Mouse (Mus musculus): ENCODE data around the gene Ssu72. TPM values are rescaled to one million over a fixed set of nuclear protein-coding genes. Genes with fewer than 3 reads are reported as not detected.
"Not testable (repeated sequence)": the region's sequence is repeated elsewhere in the genome, so short reads cannot be mapped to it uniquely, and the experiment has no call there.

Ssu72 gene
- polyA plus RNA-seq, 1 experiment, result 92.4 TPM

DNA sequence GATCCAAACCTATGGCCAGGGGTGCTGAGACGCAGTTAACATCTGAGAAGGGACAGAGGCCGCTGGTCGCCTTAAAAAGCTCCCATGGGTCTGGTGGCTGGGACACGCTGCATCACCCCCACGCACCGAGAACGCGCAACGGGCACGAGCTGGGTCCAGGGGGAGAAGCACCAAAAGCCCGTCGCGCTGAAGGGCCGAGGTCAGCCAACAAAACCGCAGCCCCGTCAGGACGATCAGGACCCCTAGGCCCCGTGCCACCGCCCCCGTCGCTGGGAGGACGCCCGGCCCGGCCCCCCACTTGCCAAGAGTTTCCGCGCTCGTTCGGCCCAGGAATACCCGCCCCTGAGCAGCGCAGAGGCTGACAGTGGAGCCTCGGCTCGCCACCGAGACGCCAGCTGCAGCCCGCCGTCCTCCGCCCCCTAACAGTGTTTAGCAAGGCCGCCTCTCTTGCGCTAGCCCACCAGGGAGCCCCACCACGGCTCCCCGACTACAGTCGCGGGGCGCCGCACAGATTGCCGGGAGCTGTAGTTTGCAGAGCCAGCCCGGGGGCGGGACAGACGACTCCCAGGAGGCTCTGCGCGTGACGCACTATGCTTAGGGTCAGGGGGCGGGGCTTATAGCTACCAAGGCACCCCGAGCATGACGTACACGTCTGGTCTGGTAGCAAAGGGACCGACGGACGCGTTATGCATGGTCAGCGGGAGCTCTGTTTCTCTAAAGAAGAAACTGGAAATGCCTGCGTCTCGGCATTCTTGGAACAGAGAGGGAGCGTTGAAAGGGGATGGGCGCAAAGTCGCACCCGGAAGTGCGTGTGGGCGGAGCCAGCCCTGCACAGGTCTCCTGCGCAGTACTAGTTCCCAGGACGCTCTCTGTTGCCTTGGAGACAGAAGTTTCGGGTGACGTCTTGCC lies 35.7 kb upstream of the Ssu72 start, which contains the start of gene Mib2:
Mib2 (minus strand) TSS at position 510 of the 909 bp plus-strand sequence.
- Histone ChIP-seq H3K4me3 (ENCODE audit: insufficient read depth, poor library complexity, severe bottlenecking) (peak within 1 kb of the TSS; percentile 79), H3K36me3 (ENCODE audit: control insufficient read depth, insufficient read depth) (no peaks in the 10 kb centered on the region), H3K27me3 (ENCODE audit: control insufficient read depth, insufficient read depth, insufficient read length) (no peaks in the 10 kb centered on the region), H3K79me2 (ENCODE audit: control insufficient read depth, insufficient read depth) (no peaks in the 10 kb centered on the region), H3ac (ENCODE audit: control insufficient read depth, insufficient read length, low read depth) (peak within 1 kb of the TSS; percentile 87), H3K79me3 (ENCODE audit: low read depth) (no peaks in the 10 kb centered on the region)
- TF ChIP-seq CEBPB (IDR thresholded peaks at IDR 0.05; ENCODE audit: low read depth) (no peak), USF1 (IDR thresholded peaks at IDR 0.05; ENCODE audit: low read depth) (no peak), MYOG (IDR thresholded peaks at IDR 0.05; ENCODE audit: control insufficient read depth, extremely low read depth, insufficient read length) (no peak), MYOD1 (IDR thresholded peaks at IDR 0.05; ENCODE audit: control insufficient read depth, insufficient read length, low read depth) (no peak), CTCF (IDR thresholded peaks at IDR 0.05; ENCODE audit: control insufficient read depth, insufficient read depth, insufficient read length) (no peak), MAX (IDR thresholded peaks at IDR 0.05) (no peak), FOSL1 (IDR thresholded peaks at IDR 0.05; ENCODE audit: insufficient read depth, low read length, poor library complexity, severe bottlenecking) (no peak)

DNA sequence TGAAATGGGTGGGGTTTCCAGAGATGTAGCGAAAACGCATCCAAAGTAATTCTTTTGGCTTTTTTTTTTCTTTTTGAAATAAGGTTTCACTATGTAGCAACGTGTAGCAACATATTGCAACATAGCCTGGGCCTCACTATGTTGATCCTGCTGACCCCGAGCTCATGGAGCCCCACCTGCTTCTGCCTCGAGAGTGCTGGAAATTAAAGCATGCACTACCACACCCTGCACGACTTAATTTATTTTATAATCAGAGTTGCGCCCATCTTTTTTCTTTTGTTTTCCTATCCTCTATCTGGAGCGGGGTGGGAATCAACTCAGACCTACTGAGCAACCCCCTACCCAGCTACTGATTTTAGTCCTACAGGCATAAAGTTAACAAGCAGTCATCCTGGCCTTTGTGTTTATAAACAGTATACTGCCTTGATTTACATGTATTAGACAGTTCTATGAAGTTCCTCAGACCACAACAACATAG lies 35.0 kb upstream of the Ssu72 start:
- Histone ChIP-seq H3K4me3 (ENCODE audit: insufficient read depth, poor library complexity, severe bottlenecking) (peak overlapping the region; percentile 79), H3K79me3 (ENCODE audit: low read depth) (no peaks in the 10 kb centered on the region), H3K79me2 (ENCODE audit: control insufficient read depth, insufficient read depth) (no peaks in the 10 kb centered on the region), H3ac (ENCODE audit: control insufficient read depth, insufficient read length, low read depth) (no peak overlapping the region), H3K36me3 (ENCODE audit: control insufficient read depth, insufficient read depth) (no peaks in the 10 kb centered on the region), H3K27me3 (ENCODE audit: control insufficient read depth, insufficient read depth, insufficient read length) (no peaks in the 10 kb centered on the region)
- TF ChIP-seq CEBPB (IDR thresholded peaks at IDR 0.05; ENCODE audit: low read depth), result no peak
- no peak for TF ChIP-seq MYOG (IDR thresholded peaks at IDR 0.05; ENCODE audit: control insufficient read depth, extremely low read depth, insufficient read length)
- no peak for TF ChIP-seq CTCF (IDR thresholded peaks at IDR 0.05; ENCODE audit: control insufficient read depth, insufficient read depth, insufficient read length)
- TF ChIP-seq MAX (IDR thresholded peaks at IDR 0.05), result no peak
- TF ChIP-seq FOSL1 (IDR thresholded peaks at IDR 0.05; ENCODE audit: insufficient read depth, low read length, poor library complexity, severe bottlenecking), result no peak
- TF ChIP-seq USF1 (IDR thresholded peaks at IDR 0.05; ENCODE audit: low read depth), result no peak
- no peak for TF ChIP-seq MYOD1 (IDR thresholded peaks at IDR 0.05; ENCODE audit: control insufficient read depth, insufficient read length, low read depth)

DNA sequence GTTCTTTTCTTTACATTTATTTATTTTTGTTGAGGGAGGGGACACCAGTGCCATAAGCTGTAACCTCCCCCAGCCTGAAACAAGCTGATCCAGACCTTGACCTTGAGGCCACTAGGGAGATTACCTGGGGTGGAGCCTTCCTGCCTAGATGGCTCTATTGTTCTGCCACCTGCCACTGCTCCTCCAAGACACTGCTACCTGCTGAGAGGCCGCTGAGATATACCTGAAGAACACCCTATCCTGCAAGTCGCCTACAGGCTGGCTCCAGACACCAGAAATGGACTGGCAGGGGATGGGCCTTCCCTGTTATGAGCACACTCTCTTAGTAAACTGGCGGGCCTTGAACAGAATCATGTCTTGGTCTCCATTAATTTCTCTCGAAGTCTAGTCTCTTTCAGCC lies 34.4 kb upstream of the Ssu72 start:
- not testable (repeated sequence) for H3K4me3 ChIP-seq (ENCODE audit: insufficient read depth, poor library complexity, severe bottlenecking); H3K36me3 ChIP-seq (ENCODE audit: control insufficient read depth, insufficient read depth); H3K79me2 ChIP-seq (ENCODE audit: control insufficient read depth, insufficient read depth); H3K79me3 ChIP-seq (ENCODE audit: low read depth); H3K27me3 ChIP-seq (ENCODE audit: control insufficient read depth, insufficient read depth, insufficient read length); H3ac ChIP-seq (ENCODE audit: control insufficient read depth, insufficient read length, low read depth)

DNA sequence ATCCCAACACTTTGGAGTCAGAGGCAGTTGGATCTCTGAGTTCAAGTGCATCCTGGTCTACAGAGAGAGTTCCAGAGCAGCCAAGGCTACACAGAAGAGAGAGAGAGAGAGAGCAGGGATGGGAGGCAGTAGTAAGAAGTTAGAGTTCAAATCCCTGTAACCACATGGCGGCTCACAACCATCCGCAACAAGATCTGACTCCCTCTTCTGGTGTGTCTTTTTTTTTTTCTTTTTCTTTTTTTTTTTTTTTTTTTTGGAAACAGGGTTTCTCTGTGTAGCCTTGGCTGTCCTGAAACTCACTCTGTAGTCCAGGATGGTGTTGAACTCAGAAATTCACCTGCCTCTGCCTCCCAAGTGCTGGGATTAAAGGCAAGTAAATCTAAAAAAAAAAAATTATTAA lies 32.5 kb upstream of the Ssu72 start:
- Histone ChIP-seq H3ac (ENCODE audit: control insufficient read depth, insufficient read length, low read depth) (no peak overlapping the region), H3K36me3 (ENCODE audit: control insufficient read depth, insufficient read depth) (no peaks in the 10 kb centered on the region), H3K4me3 (ENCODE audit: insufficient read depth, poor library complexity, severe bottlenecking) (no peak overlapping the region), H3K79me2 (ENCODE audit: control insufficient read depth, insufficient read depth) (no peaks in the 10 kb centered on the region), H3K27me3 (ENCODE audit: control insufficient read depth, insufficient read depth, insufficient read length) (no peaks in the 10 kb centered on the region), H3K79me3 (ENCODE audit: low read depth) (no peaks in the 10 kb centered on the region)
- no peak for TF ChIP-seq MAX (IDR thresholded peaks at IDR 0.05)
- no peak for TF ChIP-seq CTCF (IDR thresholded peaks at IDR 0.05; ENCODE audit: control insufficient read depth, insufficient read depth, insufficient read length)
- TF ChIP-seq MYOG (IDR thresholded peaks at IDR 0.05; ENCODE audit: control insufficient read depth, extremely low read depth, insufficient read length), result no peak
- no peak for TF ChIP-seq CEBPB (IDR thresholded peaks at IDR 0.05; ENCODE audit: low read depth)
- no peak for TF ChIP-seq MYOD1 (IDR thresholded peaks at IDR 0.05; ENCODE audit: control insufficient read depth, insufficient read length, low read depth)
- no peak for TF ChIP-seq FOSL1 (IDR thresholded peaks at IDR 0.05; ENCODE audit: insufficient read depth, low read length, poor library complexity, severe bottlenecking)
- no peak for TF ChIP-seq USF1 (IDR thresholded peaks at IDR 0.05; ENCODE audit: low read depth)

DNA sequence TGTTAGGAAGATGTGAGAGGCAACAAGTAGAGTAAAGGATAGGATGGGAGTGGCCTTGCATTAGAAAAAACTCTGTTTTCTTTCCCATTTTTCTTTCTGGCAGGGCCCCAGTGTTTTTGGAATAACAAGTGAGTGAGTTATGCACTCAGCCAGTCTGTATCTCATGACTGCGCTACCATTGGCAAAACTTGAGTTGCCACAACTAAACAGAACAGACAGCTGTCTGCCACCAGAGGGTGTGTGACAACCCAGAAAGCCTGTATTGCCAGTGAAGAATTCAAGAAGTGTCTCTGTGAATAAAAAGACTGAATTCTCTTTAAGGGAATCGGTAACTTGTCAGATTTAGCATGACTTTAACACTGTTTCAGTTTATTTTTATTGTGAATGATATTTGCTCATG lies 28.6 kb upstream of the Ssu72 start:
- Histone ChIP-seq H3K27me3 (ENCODE audit: control insufficient read depth, insufficient read depth, insufficient read length) (no peaks in the 10 kb centered on the region), H3K36me3 (ENCODE audit: control insufficient read depth, insufficient read depth) (no peaks in the 10 kb centered on the region), H3K79me3 (ENCODE audit: low read depth) (no peaks in the 10 kb centered on the region), H3K79me2 (ENCODE audit: control insufficient read depth, insufficient read depth) (no peaks in the 10 kb centered on the region), H3ac (ENCODE audit: control insufficient read depth, insufficient read length, low read depth) (no peak overlapping the region), H3K4me3 (ENCODE audit: insufficient read depth, poor library complexity, severe bottlenecking) (no peak overlapping the region)
- TF ChIP-seq MAX (IDR thresholded peaks at IDR 0.05) (no peak), MYOD1 (IDR thresholded peaks at IDR 0.05; ENCODE audit: control insufficient read depth, insufficient read length, low read depth) (no peak), USF1 (IDR thresholded peaks at IDR 0.05; ENCODE audit: low read depth) (no peak), CTCF (IDR thresholded peaks at IDR 0.05; ENCODE audit: control insufficient read depth, insufficient read depth, insufficient read length) (peak; percentile 26), MYOG (IDR thresholded peaks at IDR 0.05; ENCODE audit: control insufficient read depth, extremely low read depth, insufficient read length) (no peak)

DNA sequence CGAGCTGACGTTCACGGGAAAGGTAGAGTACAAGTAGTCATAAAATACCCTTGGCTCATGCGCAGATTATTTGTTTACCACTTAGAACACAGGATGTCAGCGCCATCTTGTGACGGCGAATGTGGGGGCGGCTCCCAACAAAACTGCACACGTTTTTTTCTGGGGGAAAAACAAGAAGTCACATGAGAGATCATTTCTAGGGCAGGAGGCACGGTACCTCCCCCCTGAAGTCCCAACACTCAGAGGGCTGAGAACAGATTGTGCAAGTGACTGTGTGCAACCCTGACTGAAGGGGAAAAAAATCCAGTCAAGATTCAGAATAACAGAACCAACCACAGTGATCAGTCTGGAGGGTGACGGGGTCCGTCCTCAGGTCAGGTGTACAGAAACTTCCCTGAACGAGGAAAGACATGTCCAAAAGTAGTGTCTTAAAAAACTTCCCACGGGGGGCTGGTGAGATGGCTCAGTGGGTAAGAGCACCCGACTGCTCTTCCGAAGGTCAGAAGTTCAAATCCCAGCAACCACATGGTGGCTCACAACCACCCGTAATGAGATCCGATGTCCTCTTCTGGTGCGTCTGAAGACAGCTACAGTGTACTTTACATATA lies 20.8 kb upstream of the Ssu72 start:
- H3K79me3 ChIP-seq (ENCODE audit: low read depth); H3K36me3 ChIP-seq (ENCODE audit: control insufficient read depth, insufficient read depth); H3K4me3 ChIP-seq (ENCODE audit: insufficient read depth, poor library complexity, severe bottlenecking); H3K27me3 ChIP-seq (ENCODE audit: control insufficient read depth, insufficient read depth, insufficient read length); H3ac ChIP-seq (ENCODE audit: control insufficient read depth, insufficient read length, low read depth); H3K79me2 ChIP-seq (ENCODE audit: control insufficient read depth, insufficient read depth): not testable (repeated sequence)

GRCm38 (mm10) chr4:155687764-155688163 lies 16.8 kb upstream of the Ssu72 start:
- H3K36me3 ChIP-seq (ENCODE audit: control insufficient read depth, insufficient read depth); H3K79me2 ChIP-seq (ENCODE audit: control insufficient read depth, insufficient read depth); H3ac ChIP-seq (ENCODE audit: control insufficient read depth, insufficient read length, low read depth); H3K4me3 ChIP-seq (ENCODE audit: insufficient read depth, poor library complexity, severe bottlenecking); H3K27me3 ChIP-seq (ENCODE audit: control insufficient read depth, insufficient read depth, insufficient read length); H3K79me3 ChIP-seq (ENCODE audit: low read depth): not testable (repeated sequence)
